Mouse (Mus musculus) liver, embryonic 13.5 days (tissue): Measurements from ENCODE around the gene Gemin6. TPM values are rescaled to one million over a fixed set of nuclear protein-coding genes. Genes with fewer than 3 reads are reported as not detected.
"Not testable (repeated sequence)": the region's sequence is repeated elsewhere in the genome, so short reads cannot be mapped to it uniquely, and the experiment has no call there.

ENCODE experiments used
- ATAC-seq: fragments of 200-750 bp; cut with Nextera tagmentation; 2 replicates; pipeline ENCODE4 v1.8.0; 2017; ENCODE audit warnings: low read depth, mild to moderate bottlenecking, moderate number of reproducible peaks, moderate library complexity
- DNase-seq: peaks from one replicate; pipeline ENCODE4 v3.0.0; 2022
- H3K27ac ChIP-seq: fragments of 300-500 bp; sonication (generic); 2 replicates; pipeline ENCODE4 v1.5.1; 2015; ENCODE audit warnings: moderate library complexity, mild to moderate bottlenecking, inconsistent platforms
- H3K27me3 ChIP-seq: fragments of 300-500 bp; sonication (generic); 2 replicates; pipeline ENCODE4 v1.6.1; 2015; ENCODE audit warnings: mild to moderate bottlenecking, inconsistent platforms
- H3K36me3 ChIP-seq: fragments of 300-500 bp; sonication (generic); 2 replicates; pipeline ENCODE4 v1.6.1; 2015; ENCODE audit warnings: mild to moderate bottlenecking, inconsistent platforms
- H3K4me1 ChIP-seq: fragments of 300-500 bp; sonication (generic); replicated peaks from 2 replicates; pipeline ENCODE4 v1.6.1; 2015; ENCODE audit warnings: inconsistent platforms
- H3K4me2 ChIP-seq: fragments of 300-500 bp; sonication (generic); 2 replicates; pipeline ENCODE4 v1.6.1; 2015; ENCODE audit warnings: inconsistent platforms, mild to moderate bottlenecking, moderate library complexity
- H3K4me3 ChIP-seq: fragments of 300-500 bp; sonication (generic); replicated peaks from 2 replicates; pipeline ENCODE4 v1.5.1; 2015; ENCODE audit warnings: mild to moderate bottlenecking, inconsistent platforms
- H3K9ac ChIP-seq: fragments of 300-500 bp; sonication (generic); 2 replicates; pipeline ENCODE4 v1.6.1; 2015; ENCODE audit warnings: mild to moderate bottlenecking, inconsistent platforms
- H3K9me3 ChIP-seq: fragments of 300-500 bp; sonication (generic); replicated peaks from 2 replicates; pipeline ENCODE4 v1.6.1; 2016; ENCODE audit warnings: inconsistent platforms
- WGBS: fragments of 180-500 bp; shearing (Covaris S2); methylation state at CpG from one replicate; pipeline ENCODE4 v1.1.7; 2015; ENCODE audit not compliant: insufficient replicate concordance; 5-methylcytosine and 5-hydroxymethylcytosine counted together
- polyA plus RNA-seq: library from polyadenylated mRNA; unstranded; fragments of >200 nt; fragmentation: Nextera tagmentation; extraction: Ambion mirVana; gene quantifications from 2 replicates; pipeline ENCODE4 v1.2.1, GENCODE M21; 2015

Gemin6 gene
- 43.5 and 50.9 TPM in 2 replicates for polyA plus RNA-seq

DNA sequence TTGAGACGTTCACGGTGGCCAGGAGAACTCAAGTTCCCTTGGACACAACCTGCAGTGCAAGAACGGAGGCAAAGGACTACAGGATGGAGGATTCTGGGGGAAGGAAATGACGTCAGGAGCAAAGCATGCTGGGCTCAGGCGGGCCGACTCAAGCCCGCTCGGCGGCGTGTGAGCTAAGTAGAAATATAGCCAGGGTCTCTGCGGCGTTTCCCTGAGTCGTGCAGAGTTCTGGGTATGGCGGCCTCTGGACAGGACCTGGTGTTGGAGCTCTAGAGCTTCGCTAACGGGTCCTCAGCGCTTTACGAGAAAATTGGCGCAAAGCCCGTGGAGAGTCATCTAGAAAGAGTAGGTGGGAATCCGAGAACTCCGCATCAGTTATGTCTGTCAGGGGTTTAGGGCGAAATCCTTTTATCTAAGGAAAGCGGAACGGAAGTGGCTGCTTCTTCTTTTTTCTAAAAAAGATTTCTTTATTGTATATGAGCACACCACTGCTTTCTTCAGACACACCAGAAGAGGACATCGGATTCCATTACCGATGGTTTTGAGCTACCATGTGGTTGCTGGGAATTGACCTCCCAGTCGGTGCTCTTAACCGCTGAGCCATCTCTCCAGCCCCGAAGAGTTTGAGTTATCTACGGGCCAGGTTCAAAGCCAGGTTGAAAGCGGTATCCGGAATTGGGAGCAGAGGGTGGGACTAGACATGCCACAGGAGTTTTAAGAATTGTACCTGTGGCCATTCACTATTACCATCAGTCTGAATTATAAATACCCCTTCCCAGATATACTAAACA is at the start of gene Gemin6:
Gene Gemin6 (plus strand): TSS at position 116 of the 791 bp plus-strand sequence.
- Histone ChIP-seq H3K9me3 (no peaks in the 10 kb centered on the region), H3K4me1 (peaks cover 23% of the 10 kb centered on the region), H3K9ac (peak within 1 kb of the TSS; percentile 78), H3K27ac (peak within 1 kb of the TSS; percentile 81), H3K36me3 (peaks cover 19% of the 10 kb centered on the region), H3K27me3 (no peaks in the 10 kb centered on the region), H3K4me2 (peak within 1 kb of the TSS; percentile 76), H3K4me3 (peak within 1 kb of the TSS; percentile 70)
- ATAC-seq = peak; percentile 98
- under 1% methylated on average over 33 of the region's 33 CpGs for WGBS
- DNase-seq = peak; percentile 79

DNA sequence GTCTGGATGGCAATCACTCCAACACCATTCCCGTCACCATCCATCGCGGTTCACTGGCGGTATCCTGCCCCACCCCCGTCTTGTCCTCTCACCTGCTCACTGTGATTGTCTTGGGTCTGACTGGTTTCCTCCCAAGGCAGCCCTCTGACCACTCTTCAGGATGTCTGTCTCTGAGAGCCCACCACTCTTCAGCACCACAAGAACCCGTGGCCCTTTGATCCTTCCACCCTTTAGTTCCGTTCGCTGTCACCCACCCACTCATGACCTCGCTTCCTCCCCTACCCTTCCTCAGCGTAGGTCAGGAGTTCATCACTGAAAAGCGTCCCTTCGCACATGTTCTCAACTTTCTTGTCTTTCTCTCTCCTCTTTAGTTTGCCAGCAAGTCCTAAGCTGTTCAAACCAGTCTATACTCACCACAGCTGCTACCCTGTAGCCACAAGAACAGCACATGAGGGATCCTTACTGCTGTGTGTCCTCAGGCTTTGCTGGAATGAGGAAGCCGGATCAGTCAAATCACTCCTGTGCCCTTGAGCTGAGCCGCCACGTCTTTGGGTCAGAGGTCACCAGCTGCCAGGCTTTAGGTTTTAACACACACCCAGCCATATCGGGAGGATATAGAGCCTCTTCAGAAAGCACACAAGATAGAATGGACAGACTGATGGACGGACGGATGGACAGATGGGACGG is 49.4 kb upstream of the Gemin6 start:
- Histone ChIP-seq H3K4me3 (no peak overlapping the region), H3K4me1 (peaks cover 8% of the 10 kb centered on the region; the same call in 1 of the 2 replicates), H3K9ac (no peak overlapping the region), H3K27ac (no peak overlapping the region), H3K27me3 (no peaks in the 10 kb centered on the region), H3K9me3 (no peaks in the 10 kb centered on the region), H3K4me2 (no peak overlapping the region), H3K36me3 (no peaks in the 10 kb centered on the region)
- ATAC-seq (no peak), DNase-seq (no peak)
- WGBS = 55% methylated on average over 19 of the region's 19 CpGs

DNA sequence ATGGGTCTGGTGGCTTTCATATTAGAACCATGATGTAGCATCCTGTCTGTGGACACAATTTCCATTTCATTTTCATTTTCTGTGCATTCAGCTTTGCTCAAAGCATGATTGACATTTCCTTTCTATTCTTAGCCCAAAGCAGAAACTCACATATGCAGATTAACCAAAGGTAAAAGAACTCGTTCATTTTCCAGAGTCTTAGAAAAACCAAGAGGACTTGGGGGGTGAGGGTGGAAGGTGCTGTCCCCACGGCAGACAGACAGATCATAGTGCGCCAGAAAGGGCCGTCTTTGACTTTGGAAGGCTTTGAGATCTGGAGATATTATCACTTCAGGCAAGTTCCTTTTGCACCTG is 48.9 kb upstream of the Gemin6 start:
- no peak overlapping the region for H3K9ac ChIP-seq
- H3K4me3 ChIP-seq = no peak overlapping the region
- 50% methylated on average over 4 of the region's 4 CpGs for WGBS
- peaks cover 8% of the 10 kb centered on the region; the same call in 1 of the 2 replicates for H3K4me1 ChIP-seq
- no peaks in the 10 kb centered on the region for H3K9me3 ChIP-seq
- no peaks in the 10 kb centered on the region for H3K36me3 ChIP-seq
- H3K27me3 ChIP-seq = no peaks in the 10 kb centered on the region
- no peak for DNase-seq
- no peak overlapping the region for H3K27ac ChIP-seq
- no peak overlapping the region for H3K4me2 ChIP-seq
- ATAC-seq = no peak

DNA sequence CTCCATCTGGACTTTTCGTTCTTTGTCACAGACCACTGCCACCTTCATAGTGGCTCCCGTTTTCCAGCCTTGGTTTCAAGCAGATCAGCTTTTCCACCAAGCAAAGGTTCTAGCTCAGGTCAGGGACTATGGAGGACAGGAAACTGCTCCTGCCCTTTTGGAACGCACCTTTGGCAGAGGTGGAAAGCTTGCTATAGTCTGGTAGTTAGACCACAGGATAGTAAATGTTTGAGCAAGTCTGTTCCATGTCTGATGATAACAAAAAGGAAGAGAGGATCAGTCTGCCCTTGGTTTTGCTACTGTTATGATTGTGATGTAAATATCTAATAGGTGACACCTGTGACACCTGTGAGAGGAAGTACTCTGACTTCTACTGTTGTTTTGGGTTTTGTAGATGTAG is 48.3 kb upstream of the Gemin6 start:
- no peak for ATAC-seq
- Histone ChIP-seq H3K36me3 (no peaks in the 10 kb centered on the region), H3K4me1 (peaks cover 8% of the 10 kb centered on the region; the same call in 1 of the 2 replicates), H3K27me3 (no peaks in the 10 kb centered on the region), H3K9me3 (no peaks in the 10 kb centered on the region), H3K27ac (no peak overlapping the region), H3K4me2 (no peak overlapping the region), H3K9ac (no peak overlapping the region), H3K4me3 (no peak overlapping the region)
- no peak for DNase-seq
- 69% methylated on average over 3 of the region's 3 CpGs for WGBS

DNA sequence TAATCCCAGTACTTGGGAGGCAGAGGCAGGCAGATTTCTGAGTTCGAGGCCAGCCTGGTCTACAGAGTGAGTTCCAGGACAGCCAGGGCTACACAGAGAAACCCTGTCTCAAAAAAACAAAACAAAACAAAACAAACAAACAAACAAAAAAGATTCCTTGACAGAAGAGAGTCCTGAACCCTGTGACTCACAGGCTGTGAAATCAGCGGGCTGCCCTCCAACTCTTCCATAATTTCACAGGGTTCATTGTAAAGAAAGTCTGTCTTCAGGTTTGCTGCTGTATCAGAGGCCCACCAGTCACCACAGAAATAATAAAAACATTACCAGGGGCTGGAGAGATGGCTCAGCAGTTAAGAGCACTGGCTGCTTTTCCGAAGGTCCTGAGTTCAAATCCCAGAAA is 45.4 kb upstream of the Gemin6 start:
- not testable (repeated sequence) for H3K4me1 ChIP-seq, H3K9ac ChIP-seq, H3K36me3 ChIP-seq, H3K9me3 ChIP-seq, H3K4me3 ChIP-seq, H3K27me3 ChIP-seq, H3K4me2 ChIP-seq, DNase-seq, ATAC-seq, H3K27ac ChIP-seq
- 83% methylated on average over 3 of the region's 3 CpGs for WGBS

DNA sequence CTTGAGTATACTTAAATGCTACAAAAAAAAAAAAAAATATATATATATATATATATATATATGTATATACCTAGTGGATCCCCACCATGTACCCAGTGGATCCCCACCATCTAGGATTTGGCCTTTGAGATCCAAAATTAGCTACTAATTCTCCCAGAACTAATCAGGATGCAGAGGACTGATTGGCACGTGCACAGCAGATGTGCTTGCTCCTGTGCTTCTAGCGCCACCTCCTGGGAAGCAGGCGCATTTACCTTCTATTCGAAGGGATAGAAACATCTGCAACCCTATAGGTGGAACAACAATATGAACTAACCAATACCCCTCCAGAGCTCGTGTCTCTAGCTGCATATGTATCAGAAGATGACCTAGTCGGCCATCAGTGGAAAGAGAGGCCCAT is 44.3 kb upstream of the Gemin6 start:
- ATAC-seq = peak; percentile 77

DNA sequence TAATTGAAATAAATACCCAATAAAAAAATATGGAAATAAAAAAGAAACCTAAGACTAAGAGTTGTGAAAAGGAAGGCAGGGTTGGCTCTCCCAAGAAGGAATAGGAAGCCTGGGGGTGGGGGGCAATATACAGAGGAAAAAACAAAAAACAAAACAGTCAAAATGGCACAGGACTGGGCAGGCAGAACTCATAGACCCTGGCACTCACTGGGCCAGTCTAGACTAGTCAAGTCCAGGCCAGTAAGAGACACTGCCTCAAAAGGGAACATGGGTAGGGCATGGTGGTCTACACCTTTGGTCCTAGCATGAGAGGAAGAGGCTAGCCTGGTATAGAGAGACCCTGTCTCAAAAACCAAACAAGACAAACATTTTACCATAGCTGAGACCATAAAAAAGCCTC is 43.8 kb upstream of the Gemin6 start:
- Histone ChIP-seq H3K27ac (no peak overlapping the region), H3K4me2 (no peak overlapping the region), H3K4me1 (no peaks in the 10 kb centered on the region), H3K4me3 (no peak overlapping the region), H3K36me3 (no peaks in the 10 kb centered on the region), H3K9ac (no peak overlapping the region), H3K27me3 (no peaks in the 10 kb centered on the region), H3K9me3 (no peaks in the 10 kb centered on the region)
- no peak for DNase-seq
- ATAC-seq = no peak

More for the DNA sequence above, 44.3 kb upstream of the Gemin6 start:
- no peak overlapping the region for H3K27ac ChIP-seq
- H3K9ac ChIP-seq = no peak overlapping the region
- H3K4me2 ChIP-seq = no peak overlapping the region
- H3K27me3 ChIP-seq = no peaks in the 10 kb centered on the region
- no peak overlapping the region for H3K4me3 ChIP-seq
- 0% methylated on average over 6 of the region's 6 CpGs for WGBS
- DNase-seq = peak; percentile 44
- no peaks in the 10 kb centered on the region for H3K36me3 ChIP-seq
- no peaks in the 10 kb centered on the region for H3K9me3 ChIP-seq
- H3K4me1 ChIP-seq = peaks cover under 1% of the 10 kb centered on the region; the same call in 1 of the 2 replicates

DNA sequence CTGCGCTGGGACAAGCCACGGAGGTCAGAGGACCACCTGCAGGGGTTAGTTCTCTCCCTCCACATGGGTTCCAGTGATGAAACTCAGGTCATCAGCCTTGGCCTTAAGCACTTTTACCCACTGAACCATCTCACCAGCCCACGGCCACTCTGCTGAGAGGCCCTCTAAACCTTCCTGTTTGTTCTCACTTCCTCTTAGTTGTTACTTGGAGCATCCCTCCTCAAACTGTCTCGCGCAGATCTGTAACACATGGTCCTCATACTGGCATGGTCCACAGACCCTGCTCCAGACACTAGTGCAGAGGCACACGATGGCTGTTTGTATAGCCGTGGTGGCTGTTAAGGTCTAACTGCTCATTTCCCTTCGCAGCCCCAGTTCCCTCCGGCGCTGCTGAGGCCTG is 40.6 kb upstream of the Gemin6 start:
- Histone ChIP-seq H3K27me3 (no peaks in the 10 kb centered on the region), H3K27ac (no peak overlapping the region), H3K4me2 (no peak overlapping the region), H3K9ac (no peak overlapping the region), H3K4me3 (no peak overlapping the region), H3K9me3 (no peaks in the 10 kb centered on the region), H3K4me1 (no peaks in the 10 kb centered on the region), H3K36me3 (no peaks in the 10 kb centered on the region)
- DNase-seq (no peak), ATAC-seq (no peak)
- WGBS = 63% methylated on average over 10 of the region's 10 CpGs

DNA sequence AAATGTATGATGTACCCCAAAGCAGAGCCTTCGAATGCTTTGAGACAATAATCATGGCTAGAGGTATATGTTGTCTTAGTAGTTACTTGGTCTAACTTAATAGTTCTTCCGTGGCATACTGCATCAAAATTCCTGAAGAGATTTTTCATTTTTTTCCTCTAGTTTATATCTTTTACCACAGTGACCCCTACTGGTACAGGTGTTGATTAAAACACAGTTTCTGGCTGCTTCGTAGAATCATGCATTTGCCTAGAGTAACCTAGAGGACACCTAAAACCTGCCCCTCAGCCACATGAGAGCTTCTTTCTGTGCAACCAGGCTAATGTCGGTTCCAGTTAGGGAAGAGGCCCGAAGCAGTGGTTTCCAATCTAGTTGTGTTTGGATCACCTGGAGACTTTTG is 31.2 kb upstream of the Gemin6 start:
- no peak overlapping the region for H3K27ac ChIP-seq
- H3K4me1 ChIP-seq = no peaks in the 10 kb centered on the region
- peaks cover 28% of the 10 kb centered on the region for H3K36me3 ChIP-seq
- DNase-seq = no peak
- WGBS = 58% methylated on average over 5 of the region's 5 CpGs
- no peak overlapping the region for H3K4me2 ChIP-seq
- H3K27me3 ChIP-seq = no peaks in the 10 kb centered on the region
- ATAC-seq = no peak
- no peak overlapping the region for H3K9ac ChIP-seq
- no peak overlapping the region for H3K4me3 ChIP-seq
- H3K9me3 ChIP-seq = no peaks in the 10 kb centered on the region

DNA sequence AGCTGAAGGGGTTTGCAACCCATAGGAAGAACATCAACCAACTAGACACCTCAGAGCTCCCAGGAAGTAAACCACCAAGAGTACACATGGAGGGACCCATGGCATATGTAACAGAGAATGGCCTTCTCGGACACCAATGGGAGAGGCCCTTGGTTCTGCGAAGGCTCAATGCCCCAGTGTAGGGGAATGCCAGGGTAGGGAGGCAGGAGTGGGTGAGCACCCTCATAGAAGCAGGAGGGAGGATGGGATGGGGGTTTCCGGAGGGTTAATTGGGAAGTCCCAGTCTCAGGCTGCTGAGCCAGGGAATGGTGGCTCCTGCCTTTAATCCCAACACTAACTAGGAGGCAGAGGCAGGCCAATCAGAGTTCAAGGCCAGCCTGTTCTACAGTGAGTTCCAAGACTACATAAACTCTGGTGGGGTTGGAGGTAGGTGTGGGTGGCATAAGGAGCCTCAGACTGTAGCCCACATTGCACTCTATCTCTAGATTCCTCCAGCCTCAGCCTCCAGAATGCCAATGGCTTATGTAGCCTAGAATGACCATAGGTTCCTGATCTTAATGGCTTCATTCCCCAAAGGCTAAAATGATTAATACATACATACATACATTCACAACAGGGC is 25.0 kb upstream of the Gemin6 start:
- ATAC-seq = peak; percentile 26
- H3K36me3 ChIP-seq = peaks cover 76% of the 10 kb centered on the region
- no peaks in the 10 kb centered on the region for H3K27me3 ChIP-seq
- no peak overlapping the region for H3K4me2 ChIP-seq
- no peak for DNase-seq
- no peak overlapping the region for H3K4me3 ChIP-seq
- H3K9me3 ChIP-seq = no peaks in the 10 kb centered on the region
- no peak overlapping the region for H3K9ac ChIP-seq
- 98% methylated on average over 3 of the region's 3 CpGs for WGBS
- H3K4me1 ChIP-seq = peaks cover 9% of the 10 kb centered on the region
- no peak overlapping the region for H3K27ac ChIP-seq

DNA sequence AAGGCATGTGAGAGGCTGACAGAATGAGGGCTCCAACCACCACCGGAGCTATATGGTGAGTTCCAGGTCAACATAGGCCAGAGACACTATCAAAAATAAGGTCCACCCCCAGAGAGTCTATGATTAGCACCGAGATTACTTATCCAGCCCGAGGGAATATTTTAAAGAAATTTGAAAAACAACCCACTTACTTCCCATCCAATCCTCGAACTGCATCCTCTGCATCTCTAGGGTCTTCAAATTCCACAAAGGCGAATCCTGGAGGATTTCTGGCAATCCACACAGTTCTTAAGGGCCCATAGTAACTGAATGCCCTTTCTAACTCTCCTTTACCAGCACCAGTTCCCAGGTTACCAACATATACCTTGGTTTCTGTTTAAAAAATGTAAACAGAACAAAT is 18.6 kb upstream of the Gemin6 start:
- no peak for ATAC-seq
- peak overlapping the region; percentile 92 for H3K4me3 ChIP-seq
- H3K9ac ChIP-seq = peak overlapping the region; percentile 95
- no peaks in the 10 kb centered on the region for H3K27me3 ChIP-seq
- H3K27ac ChIP-seq = no peak overlapping the region
- WGBS = 11% methylated on average over 5 of the region's 5 CpGs
- no peak for DNase-seq
- peak overlapping the region; percentile 87 for H3K4me2 ChIP-seq
- H3K9me3 ChIP-seq = no peaks in the 10 kb centered on the region
- H3K4me1 ChIP-seq = peaks cover 26% of the 10 kb centered on the region
- peaks cover 45% of the 10 kb centered on the region for H3K36me3 ChIP-seq
